Mouse (Mus musculus) stomach, postnatal 0 days (tissue): ENCODE measurements at regions not wholly inside any gene's neighbourhood (a gene's known extent, or its start where the extent isn't known, plus 50 kb on each side); places are given as distances from the start of the nearest gene placed in this dataset.

Source experiments
- ATAC-seq: fragments of 200-750 bp; cut with Nextera tagmentation; 2 replicates; pipeline ENCODE4 v1.8.0; 2017; ENCODE audit not compliant: low FRiP score, low TSS enrichment
- DNase-seq: peaks from one replicate; pipeline ENCODE4 v3.0.0-alpha.2; 2016; ENCODE audit warnings: low spot score
- H3K27ac ChIP-seq: fragments of 300-500 bp; sonication (generic); replicated peaks from 2 replicates; pipeline ENCODE4 v1.5.1; 2014; ENCODE audit warnings: mild to moderate bottlenecking, control low read depth
- H3K27me3 ChIP-seq: fragments of 300-500 bp; sonication (generic); 2 replicates; pipeline ENCODE4 v1.6.1; 2014; ENCODE audit warnings: low read length; ENCODE audit not compliant: control insufficient read depth, insufficient read depth
- H3K36me3 ChIP-seq: fragments of 300-500 bp; sonication (generic); 2 replicates; pipeline ENCODE4 v1.6.1; 2014; ENCODE audit warnings: low read length, mixed read lengths; ENCODE audit not compliant: control insufficient read depth, insufficient read depth
- H3K4me1 ChIP-seq: fragments of 300-500 bp; sonication (generic); replicated peaks from 2 replicates; pipeline ENCODE4 v1.6.1; 2014; ENCODE audit warnings: antibody characterized with exemption; ENCODE audit not compliant: control insufficient read depth, insufficient read depth
- H3K4me2 ChIP-seq: fragments of 300-500 bp; sonication (generic); replicated peaks from 2 replicates; pipeline ENCODE4 v1.6.1; 2014; ENCODE audit warnings: low read depth, mild to moderate bottlenecking, control low read depth, moderate library complexity
- H3K4me3 ChIP-seq: fragments of 300-500 bp; sonication (generic); 2 replicates; pipeline ENCODE4 v1.5.1; 2014; ENCODE audit warnings: low read depth, low read length, control low read depth
- H3K9ac ChIP-seq: fragments of 300-500 bp; sonication (generic); 2 replicates; pipeline ENCODE4 v1.6.1; 2014; ENCODE audit warnings: mild to moderate bottlenecking, low read length, control low read depth, mixed read lengths
- H3K9me3 ChIP-seq: fragments of 300-500 bp; sonication (generic); 2 replicates; pipeline ENCODE4 v1.6.1; 2016; ENCODE audit warnings: low read length; ENCODE audit not compliant: control insufficient read depth
- CTCF ChIP-seq: IDR thresholded peaks from 2 replicates; pipeline ENCODE4 v1.5.1; 2016; ENCODE audit warnings: antibody characterized with exemption, low read depth, mild to moderate bottlenecking, moderate library complexity
- EP300 ChIP-seq: optimal IDR thresholded peaks from 2 replicates; pipeline ENCODE3; 2016; ENCODE audit warnings: antibody characterized with exemption
- WGBS: fragments of 180-500 bp; shearing (Covaris S2); extraction: QIAGEN DNeasy Blood & Tissue Kit; methylation state at CpG from one replicate; pipeline ENCODE4 v1.1.7; 2014; 5-methylcytosine and 5-hydroxymethylcytosine counted together

DNA sequence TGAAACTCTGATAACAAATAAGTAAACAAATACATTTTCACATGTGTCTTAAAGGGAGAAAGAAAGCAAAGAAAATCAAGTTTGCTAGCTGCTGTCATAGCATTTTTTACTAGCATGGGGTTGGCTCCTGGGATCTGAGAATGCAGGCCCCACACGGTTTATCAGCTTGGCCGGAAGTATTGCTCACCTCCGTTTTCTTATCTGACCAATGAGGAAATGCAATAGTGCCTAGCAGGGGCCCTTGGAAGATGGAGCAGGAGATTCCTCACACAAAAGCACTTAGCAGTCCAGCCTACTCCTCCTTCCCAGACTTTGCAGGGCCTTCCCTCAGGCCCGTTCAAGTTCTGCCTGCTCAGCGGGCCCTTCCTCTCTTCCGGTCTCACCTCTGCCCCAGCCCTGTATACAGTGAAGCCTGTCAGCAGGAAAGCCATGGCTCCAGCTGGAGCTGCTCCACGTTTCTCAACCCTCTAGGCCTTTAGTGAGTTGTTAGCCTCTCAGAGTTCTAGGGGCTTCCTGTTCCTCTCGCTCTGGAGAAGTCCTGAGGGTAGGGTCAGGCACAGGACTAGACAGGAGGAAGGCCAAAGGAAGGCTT, 270.5 kb downstream of the Uaca start:
- TF ChIP-seq CTCF (no peak), EP300 (no peak)
- H3K9ac ChIP-seq: no peak overlapping the region
- no peaks in the 10 kb centered on the region for H3K36me3 ChIP-seq
- DNase-seq (no peak), ATAC-seq (peak; percentile 57)
- H3K4me1 ChIP-seq: 0 out of 2 replicates have a peak, but pooled peaks cover 2% of the 10 kb centered on the region
- no peak overlapping the region for H3K4me3 ChIP-seq
- H3K27me3 ChIP-seq: no peaks in the 10 kb centered on the region
- no peak overlapping the region for H3K27ac ChIP-seq
- no peak overlapping the region for H3K4me2 ChIP-seq
- H3K9me3 ChIP-seq: no peaks in the 10 kb centered on the region
- WGBS: 41% methylated on average over 8 of the region's 8 CpGs

DNA sequence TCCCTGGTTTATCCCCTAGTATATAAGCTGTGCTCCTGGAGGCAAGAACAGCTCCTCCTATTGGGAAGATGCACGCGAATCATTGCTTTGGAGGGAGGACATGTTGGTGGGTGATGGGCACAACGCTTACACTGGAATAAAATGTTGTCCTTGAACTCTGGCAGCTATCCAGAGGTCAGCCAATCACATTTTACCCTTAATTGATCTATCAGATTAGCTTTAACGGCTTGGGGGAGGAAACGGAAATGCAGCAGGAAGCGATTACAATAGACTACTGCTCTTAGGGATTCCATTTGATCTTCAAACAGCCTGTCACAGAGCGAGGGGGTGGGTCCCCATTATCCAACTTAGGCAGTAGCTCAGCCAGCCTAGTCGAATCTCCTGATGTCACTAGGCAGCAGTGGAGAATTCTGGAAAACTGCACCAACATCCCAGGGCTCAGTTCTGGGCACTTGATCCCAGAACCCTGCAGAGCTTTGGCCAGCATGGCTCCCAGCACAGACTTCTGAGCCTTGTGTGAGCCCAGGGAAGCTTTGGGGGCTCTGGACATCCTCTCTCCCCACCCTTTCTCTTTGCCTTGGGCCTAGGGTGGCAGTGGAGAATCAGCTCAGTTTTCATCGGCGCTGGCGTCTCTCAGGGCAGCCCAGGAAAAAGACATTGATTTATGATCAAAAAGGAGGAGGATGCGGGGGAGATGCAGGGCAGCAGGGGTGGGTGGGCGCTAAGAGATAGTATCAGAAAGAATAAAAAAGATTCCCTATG, 275.4 kb downstream of the Uaca start:
- no peaks in the 10 kb centered on the region for H3K27me3 ChIP-seq
- DNase-seq (no peak), ATAC-seq (no peak)
- H3K9ac ChIP-seq: no peak overlapping the region
- H3K4me1 ChIP-seq: 0 out of 2 replicates have a peak, but pooled peaks cover 2% of the 10 kb centered on the region
- no peaks in the 10 kb centered on the region for H3K36me3 ChIP-seq
- WGBS: 48% methylated on average over 13 of the region's 13 CpGs
- H3K9me3 ChIP-seq: no peaks in the 10 kb centered on the region
- no peak overlapping the region for H3K4me3 ChIP-seq
- no peak overlapping the region for H3K4me2 ChIP-seq
- no peak overlapping the region for H3K27ac ChIP-seq
- TF ChIP-seq CTCF (0 out of 2 replicates have a peak, but pooled peaks have one; percentile 13), EP300 (no peak)

DNA sequence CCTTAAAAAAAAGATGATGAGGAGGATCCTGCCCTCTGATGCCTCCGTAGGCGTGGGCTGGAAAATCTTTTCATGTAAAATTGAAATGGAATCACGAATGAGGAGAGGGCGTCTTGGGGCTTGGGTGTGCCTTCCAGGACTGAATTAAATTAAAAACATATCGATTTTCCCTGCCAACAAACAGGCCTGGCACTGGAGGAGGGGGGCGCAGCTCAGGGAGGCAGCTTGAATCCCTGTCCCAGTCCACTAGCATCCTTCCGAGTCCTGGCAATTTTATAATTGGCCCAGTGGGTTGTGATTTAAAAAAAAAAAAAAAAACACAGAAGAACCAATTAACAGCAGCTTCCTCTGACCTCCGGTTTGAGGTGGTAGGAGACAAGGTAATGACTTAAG, 276.0 kb downstream of the Uaca start:
- DNase-seq (no peak), ATAC-seq (no peak)
- no peaks in the 10 kb centered on the region for H3K27me3 ChIP-seq
- H3K4me3 ChIP-seq: no peak overlapping the region
- H3K9ac ChIP-seq: no peak overlapping the region
- H3K27ac ChIP-seq: no peak overlapping the region
- H3K4me1 ChIP-seq: no peaks in the 10 kb centered on the region
- H3K4me2 ChIP-seq: no peak overlapping the region
- no peaks in the 10 kb centered on the region for H3K36me3 ChIP-seq
- no peak for TF ChIP-seq EP300
- TF ChIP-seq CTCF: no peak
- 67% methylated on average over 8 of the region's 8 CpGs for WGBS
- H3K9me3 ChIP-seq: no peaks in the 10 kb centered on the region

DNA sequence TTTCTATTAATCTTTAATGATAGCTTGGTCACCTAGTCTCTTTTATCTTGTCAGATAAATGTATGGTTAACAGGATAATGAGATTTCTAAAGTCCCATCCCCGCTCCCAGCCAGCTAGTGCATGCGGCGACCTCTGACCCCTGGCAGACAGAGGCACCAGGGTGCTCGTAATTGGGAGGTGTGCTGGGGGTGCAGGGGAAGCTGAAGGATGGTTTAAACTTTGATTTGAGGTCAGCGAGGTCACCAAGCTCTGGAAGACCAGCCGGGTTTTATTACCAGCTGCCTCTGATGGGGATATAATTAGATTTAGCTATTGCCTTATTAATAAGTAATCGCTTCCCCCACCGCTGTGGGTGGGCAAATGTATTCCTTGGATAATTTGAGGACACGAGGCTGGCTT, 276.5 kb downstream of the Uaca start:
- H3K4me3 ChIP-seq: no peak overlapping the region
- TF ChIP-seq CTCF (no peak), EP300 (no peak)
- H3K4me1 ChIP-seq: no peaks in the 10 kb centered on the region
- no peaks in the 10 kb centered on the region for H3K27me3 ChIP-seq
- H3K4me2 ChIP-seq: no peak overlapping the region
- DNase-seq (no peak), ATAC-seq (no peak)
- no peaks in the 10 kb centered on the region for H3K36me3 ChIP-seq
- WGBS: 58% methylated on average over 9 of the region's 9 CpGs
- no peak overlapping the region for H3K9ac ChIP-seq
- H3K9me3 ChIP-seq: no peaks in the 10 kb centered on the region
- no peak overlapping the region for H3K27ac ChIP-seq

DNA sequence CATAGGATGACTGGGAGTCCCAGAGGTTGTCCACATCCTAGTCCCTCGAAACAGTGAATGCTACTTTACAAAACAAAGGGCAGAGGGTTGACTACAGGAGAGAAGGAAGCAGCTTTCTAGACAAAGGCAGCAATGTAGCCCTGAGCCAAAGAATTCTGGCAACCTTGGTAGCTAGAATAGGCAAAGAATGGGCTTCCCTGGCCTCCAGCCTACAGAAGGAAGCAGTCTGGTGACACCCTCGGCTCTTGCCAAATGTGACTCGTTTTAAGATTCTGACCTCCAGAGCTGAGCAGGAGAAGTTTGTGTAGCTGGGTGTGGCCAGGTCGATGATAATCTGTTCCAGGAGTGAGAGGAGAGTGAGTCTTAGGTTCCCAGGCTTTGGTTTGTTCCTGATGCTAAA, 279.1 kb downstream of the Uaca start:
- no peak overlapping the region for H3K27ac ChIP-seq
- no peak for DNase-seq
- WGBS: 36% methylated on average over 4 of the region's 4 CpGs
- H3K4me1 ChIP-seq: no peaks in the 10 kb centered on the region
- H3K4me2 ChIP-seq: no peak overlapping the region
- no peaks in the 10 kb centered on the region for H3K36me3 ChIP-seq
- H3K27me3 ChIP-seq: no peaks in the 10 kb centered on the region
- H3K9me3 ChIP-seq: no peaks in the 10 kb centered on the region
- H3K9ac ChIP-seq: no peak overlapping the region
- ATAC-seq: no peak
- TF ChIP-seq EP300 (no peak), CTCF (no peak)
- no peak overlapping the region for H3K4me3 ChIP-seq

DNA sequence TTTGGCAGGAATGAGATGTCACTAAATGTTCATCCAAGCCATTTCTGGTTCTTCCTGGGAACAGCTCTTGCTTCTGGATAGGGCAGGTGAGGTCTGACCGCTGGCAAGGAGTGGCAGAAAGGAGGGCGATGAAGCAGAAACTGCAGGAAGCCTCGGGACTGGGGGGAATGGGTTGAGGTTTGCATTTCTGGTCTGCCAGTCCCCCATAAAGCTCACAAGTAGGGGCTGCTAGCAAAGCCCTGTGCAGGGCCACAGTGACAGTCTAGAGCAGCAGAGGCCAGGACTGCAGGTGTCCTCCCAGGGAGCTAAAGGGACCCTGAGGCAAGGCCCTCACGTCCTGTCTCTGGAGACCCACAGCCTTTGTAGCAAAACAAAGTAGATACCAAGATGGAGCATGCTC, 280.7 kb downstream of the Uaca start:
- no peak for TF ChIP-seq EP300
- no peak for TF ChIP-seq CTCF
- Histone ChIP-seq H3K4me3 (no peak overlapping the region), H3K9me3 (no peaks in the 10 kb centered on the region), H3K4me2 (no peak overlapping the region), H3K27ac (no peak overlapping the region), H3K4me1 (no peaks in the 10 kb centered on the region), H3K36me3 (no peaks in the 10 kb centered on the region), H3K27me3 (no peaks in the 10 kb centered on the region), H3K9ac (no peak overlapping the region)
- 84% methylated on average over 4 of the region's 4 CpGs for WGBS
- DNase-seq: no peak
- ATAC-seq: no peak
